Mouse (Mus musculus) cerebellum, postnatal 25 days (tissue): ENCODE measurements around the gene Iqcf4.
"Not testable (repeated sequence)": the region's sequence is repeated elsewhere in the genome, so short reads cannot be mapped to it uniquely, and the experiment has no call there.

Experiments used
- DNase-seq, 2 experiments: peaks; one replicate each; pipeline ENCODE4 v3.0.0; 2021; ENCODE audit warnings: mixed read lengths in 2 of 2

Iqcf4 gene

DNA sequence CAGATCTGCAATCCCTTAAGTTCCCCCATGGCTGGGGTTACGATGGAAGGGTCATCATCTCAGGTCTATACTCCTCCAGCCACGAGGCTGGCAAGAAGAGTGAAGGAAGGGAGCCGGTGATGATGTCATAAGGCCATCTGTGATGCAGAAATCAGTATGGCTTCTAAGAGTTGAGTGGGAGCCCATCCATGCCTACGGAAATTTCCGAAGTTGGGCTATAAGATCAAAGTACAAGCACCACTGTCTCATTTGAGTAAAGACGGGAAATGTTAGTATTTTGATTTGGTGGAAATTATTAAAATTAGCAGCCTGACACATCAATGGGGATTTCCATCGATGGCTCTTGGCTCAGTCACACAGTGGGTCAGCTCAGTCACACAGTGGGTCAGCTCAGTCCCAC lies at the start of gene Iqcf4:
Iqcf4 (minus strand) TSS at position 101 of the 400 bp plus-strand sequence.
- DNase-seq, result no peak

- no peak for DNase-seq
Observed at GRCm38 (mm10) chr9:106617496-106617895, 46.7 kb upstream of the Iqcf4 start.

DNA sequence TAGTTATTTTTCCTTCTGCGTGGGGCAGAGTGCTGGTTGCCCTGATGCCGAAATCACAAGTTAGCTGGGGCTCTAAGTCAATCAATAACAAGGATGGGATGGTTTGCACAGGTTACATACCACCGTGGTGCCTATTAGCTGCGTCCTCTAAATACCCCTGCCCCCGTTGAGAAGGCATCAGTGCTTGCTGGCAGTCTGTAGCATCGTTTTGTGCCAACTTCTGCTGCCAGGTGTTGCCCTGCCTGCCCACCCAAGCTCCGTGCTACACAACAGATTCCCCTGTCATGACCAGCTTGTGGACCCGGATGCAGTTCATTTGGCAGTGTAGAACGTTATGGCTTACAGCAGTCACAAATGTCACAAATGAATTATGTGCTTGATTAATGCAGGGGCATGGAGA lies 45.5 kb upstream of the Iqcf4 start:
- no peak for DNase-seq

GRCm38 (mm10) chr9:106614616-106615015 lies 43.8 kb upstream of the Iqcf4 start:
- no peak for DNase-seq

DNA sequence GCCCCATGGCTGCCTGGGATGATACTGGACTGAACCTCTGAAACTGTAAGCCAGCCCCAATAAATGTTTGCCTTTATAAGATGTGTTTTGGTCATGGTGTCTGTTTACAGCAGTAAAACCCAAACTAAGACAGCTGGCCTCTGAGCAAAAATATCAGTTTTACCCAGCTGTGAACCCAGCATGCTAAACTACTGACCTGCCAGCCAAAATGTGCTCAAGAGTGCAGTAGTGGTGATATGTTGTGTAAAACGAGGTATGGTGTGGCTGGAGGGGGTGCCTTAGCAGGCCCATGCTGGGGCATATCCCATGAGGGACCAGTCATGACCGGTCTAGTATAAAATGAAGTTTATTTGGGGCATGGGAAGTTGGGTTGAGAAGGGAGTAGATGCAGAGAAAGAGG lies 43.2 kb upstream of the Iqcf4 start:
- no peak for DNase-seq

DNA sequence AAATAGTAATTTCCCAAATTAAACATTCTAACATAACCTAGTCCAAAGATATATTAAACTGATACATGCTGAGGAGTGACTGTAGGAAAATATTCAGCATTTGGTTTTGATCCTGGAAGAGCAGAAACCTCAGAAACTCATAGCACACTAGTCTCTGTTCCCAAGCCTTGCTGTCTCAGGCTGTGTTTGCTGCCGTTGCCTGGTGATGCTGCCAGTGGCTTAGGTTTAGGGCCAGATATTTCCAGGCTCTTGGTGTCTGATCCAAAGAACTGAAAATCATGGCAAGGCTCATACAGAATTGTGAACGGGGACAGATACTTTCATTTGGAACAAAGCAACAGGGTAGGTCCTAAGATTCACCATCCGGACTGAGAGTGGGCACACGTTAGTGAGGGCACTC lies 39.9 kb upstream of the Iqcf4 start:
- no peak for DNase-seq

DNA sequence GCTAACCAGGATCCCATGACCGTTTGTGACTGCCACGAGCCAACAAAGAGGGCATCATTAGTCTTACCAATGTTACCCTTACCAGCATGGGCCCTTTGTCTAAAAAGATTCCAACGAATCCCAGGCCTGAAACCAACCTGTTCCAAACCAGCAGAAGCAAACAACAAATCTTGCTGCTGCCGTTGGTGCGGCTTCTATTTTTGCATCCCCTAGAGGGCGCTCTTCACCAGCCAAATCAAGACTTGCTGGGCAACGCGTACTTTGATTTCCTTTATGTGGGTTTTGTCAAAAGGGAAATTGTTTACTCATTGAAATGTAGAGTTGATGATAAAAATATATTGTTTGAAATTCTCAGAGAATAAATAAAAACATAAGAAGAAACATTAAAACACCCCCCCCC lies 29.8 kb upstream of the Iqcf4 start:
- DNase-seq, result peak; percentile 46 to 72

GRCm38 (mm10) chr9:106598466-106598865 lies 27.7 kb upstream of the Iqcf4 start:
- DNase-seq, result no peak

- no peak for DNase-seq
Observed at GRCm38 (mm10) chr9:106595836-106596235, 25.0 kb upstream of the Iqcf4 start.

DNA sequence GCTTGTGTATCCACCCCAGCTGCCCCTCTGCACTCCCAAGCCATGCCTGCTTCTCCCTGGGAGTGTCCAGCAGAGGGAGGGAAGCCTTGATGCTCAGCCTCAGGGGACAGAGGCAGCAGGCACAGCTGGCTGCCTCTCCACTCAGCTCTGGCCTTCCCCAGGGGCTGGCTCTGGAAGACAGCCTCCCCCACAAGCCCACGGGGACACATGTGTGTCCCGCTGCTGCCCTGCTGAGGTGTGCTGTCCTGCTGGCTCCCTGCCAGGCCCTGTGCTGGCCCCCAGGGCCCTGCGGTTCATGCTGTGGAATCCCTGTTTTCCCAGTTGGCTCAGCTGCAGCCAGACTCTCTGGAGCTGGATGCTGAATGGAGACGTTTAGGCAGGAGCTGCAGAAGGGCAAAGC lies 24.6 kb upstream of the Iqcf4 start:
- not testable (repeated sequence) for DNase-seq

DNA sequence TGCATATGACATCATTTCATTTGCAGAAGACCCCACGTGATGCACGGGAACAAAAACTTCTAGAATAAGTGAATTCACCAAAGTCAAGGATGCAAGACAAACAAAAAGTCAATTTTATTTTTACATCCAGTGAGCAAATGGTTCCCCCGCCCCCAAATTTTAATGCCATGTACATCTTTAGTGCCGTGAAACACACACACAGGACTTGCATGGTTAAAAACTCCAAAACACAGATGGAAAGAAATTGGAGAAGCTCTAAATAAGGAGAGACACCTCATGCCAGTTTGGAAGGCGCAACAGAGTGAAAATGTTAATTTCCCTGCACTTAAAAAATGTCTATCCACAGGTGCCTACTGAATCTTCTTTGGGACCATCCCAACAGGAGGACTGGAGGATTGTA lies 21.4 kb upstream of the Iqcf4 start:
- DNase-seq, result no peak

DNA sequence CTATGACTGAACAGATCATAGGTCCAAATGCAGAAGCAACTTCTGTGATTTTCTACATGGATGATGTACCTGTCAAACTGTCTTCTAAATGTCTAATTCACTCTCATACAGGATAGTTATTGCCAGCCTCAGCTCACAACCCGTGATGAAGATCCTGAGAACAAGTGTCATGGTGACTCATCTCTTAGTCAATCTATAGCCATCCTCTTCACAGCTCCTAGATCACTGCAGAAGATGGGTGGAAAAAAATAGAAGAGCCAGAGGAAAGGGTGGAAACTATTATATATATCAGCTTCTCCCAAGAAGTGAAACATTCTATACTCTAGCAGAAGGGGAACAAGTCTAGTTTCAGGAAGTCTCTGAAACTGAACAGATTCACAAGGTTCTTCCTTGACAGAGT lies 11.8 kb upstream of the Iqcf4 start:
- DNase-seq, result no peak

DNA sequence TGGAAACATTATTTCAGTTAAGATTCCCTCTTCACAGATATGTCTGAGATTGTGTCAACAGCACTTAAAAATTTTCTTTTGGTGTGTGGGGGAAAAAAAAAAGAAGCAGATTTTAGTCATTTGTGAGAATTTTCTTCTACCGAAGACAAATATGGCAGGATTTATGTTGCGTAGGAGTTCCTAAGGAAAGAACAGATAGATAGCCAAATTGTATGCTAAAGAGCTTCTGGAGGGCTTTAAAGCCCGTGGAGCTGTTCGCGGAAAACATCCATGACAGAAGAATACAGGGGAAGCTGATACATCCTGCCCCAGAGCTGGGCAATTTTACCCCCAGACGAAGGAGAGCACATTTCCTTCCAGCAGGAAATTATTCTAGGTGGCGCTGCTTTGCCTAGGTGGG lies 9.2 kb upstream of the Iqcf4 start:
- no peak for DNase-seq

DNA sequence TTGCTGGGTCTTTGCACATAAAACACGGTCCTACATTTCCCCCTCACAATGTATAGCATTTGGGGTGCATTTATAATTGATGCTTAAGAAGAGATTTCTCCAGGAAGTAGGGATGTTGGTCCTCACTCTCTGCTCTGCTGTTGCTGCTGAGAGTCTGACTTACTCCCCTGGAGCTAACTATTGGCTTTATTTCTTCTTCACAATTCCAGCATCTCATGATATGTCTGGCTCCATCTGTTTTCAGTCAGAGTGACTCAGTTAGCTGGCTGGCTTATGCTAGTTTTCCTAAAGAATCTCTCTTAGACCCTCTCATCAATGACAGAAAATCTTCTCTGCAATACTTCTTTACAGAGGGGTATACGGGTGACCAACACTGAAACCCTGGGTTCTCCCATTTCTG lies 5.3 kb upstream of the Iqcf4 start:
- DNase-seq, result no peak

DNA sequence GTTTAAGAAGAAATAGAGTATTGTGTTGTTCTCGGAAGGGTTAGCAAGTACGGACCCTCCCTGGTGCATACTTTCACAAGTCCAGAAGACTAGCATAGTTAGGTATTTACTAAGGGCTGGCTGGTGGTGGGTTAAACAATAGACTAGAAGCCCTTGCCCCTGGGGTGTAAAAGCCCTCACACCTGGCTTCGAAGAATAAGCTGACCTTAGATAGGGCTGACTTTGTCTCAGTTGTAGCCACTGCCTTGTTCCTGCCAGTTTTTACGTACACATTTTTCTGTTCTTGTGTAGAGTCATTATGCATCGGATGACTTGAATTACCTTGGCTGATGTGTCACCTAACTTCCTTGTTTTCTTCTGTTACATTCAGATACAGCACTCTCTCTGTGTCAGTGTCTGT lies 2.6 kb upstream of the Iqcf4 start:
- DNase-seq, result no peak

GRCm38 (mm10) chr9:106572186-106572585 lies 1.4 kb upstream of the Iqcf4 start:
- no peak for DNase-seq

GRCm38 (mm10) chr9:106566437-106566836 lies 4.4 kb downstream of the Iqcf4 start:
- DNase-seq, result no peak

DNA sequence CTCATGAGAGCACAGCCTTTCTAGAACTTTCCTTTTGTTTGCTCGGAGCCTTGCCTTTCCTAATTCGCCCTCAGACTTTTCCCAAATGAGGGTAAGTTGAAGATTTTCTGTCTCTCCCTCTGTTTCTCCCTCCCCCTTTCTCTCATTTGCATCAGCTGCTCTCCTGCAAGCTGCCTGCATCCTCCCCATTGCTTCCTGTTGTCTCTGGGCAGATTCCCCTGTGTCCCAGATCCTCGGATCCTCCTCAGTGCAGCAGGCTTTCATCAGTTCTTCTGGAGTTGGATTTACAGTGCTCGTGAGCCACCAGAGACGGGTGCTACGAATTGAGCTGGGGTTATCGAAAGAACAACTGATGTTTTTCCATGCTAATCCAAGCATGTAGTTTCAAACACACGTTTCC lies 6.8 kb downstream of the Iqcf4 start:
- DNase-seq, result no peak

GRCm38 (mm10) chr9:106562291-106562690 lies 8.5 kb downstream of the Iqcf4 start:
- no peak for DNase-seq

DNA sequence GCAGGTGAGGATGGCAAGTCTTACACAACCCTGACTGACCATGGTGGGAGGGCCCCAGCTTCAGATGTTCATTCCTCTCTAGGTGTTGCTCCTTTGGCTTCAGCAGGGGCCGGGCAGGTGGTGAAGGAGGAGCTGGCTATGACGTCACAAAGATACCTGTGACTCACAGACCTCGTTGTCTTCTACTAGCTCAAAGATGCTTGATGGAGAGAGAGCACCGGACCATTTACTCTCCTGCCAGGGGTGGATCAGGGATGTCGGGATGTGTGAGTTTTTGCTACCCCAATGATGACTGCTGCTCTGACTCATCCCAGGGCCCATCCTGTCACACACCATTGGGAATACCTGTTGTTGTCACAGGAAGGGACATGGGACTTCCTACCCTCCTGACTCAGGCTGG lies 9.3 kb downstream of the Iqcf4 start, which contains the start of gene Iqcf3:
Iqcf3 (minus strand) TSS at position 101 of the 400 bp plus-strand sequence.
- DNase-seq, result no peak

- no peak for DNase-seq
Observed at GRCm38 (mm10) chr9:106534975-106535374, 35.8 kb downstream of the Iqcf4 start.

- DNase-seq, result no peak
Observed at GRCm38 (mm10) chr9:106534296-106534695, 36.5 kb downstream of the Iqcf4 start.

- DNase-seq, result peak in 1 of 2 experiments; percentile 8
Observed at GRCm38 (mm10) chr9:106531833-106532232, 39.0 kb downstream of the Iqcf4 start.

GRCm38 (mm10) chr9:106519909-106520308 lies 50.9 kb downstream of the Iqcf4 start:
- no peak for DNase-seq

DNA sequence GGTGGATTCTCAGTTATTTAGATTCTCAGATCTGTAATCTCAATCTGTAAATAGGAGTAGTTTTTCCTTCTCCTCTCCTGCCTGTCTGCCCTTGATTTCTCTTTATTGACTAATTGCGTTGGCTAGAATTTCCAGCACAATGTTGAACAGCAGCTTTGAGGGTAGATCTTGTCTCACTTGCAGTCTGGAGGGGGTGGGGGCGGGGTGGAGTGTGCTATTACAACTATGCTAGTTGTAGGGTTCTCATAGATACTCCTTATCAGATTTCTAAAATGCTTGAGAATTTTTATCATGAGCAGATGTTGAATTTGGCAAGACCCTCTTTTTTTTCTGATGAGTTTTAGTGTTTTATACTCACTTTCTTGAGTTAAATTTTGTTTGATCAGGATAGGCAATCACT lies 51.4 kb downstream of the Iqcf4 start:
- no peak for DNase-seq
